Mouse (Mus musculus): ENCODE data around the gene Rcan2.

DNA sequence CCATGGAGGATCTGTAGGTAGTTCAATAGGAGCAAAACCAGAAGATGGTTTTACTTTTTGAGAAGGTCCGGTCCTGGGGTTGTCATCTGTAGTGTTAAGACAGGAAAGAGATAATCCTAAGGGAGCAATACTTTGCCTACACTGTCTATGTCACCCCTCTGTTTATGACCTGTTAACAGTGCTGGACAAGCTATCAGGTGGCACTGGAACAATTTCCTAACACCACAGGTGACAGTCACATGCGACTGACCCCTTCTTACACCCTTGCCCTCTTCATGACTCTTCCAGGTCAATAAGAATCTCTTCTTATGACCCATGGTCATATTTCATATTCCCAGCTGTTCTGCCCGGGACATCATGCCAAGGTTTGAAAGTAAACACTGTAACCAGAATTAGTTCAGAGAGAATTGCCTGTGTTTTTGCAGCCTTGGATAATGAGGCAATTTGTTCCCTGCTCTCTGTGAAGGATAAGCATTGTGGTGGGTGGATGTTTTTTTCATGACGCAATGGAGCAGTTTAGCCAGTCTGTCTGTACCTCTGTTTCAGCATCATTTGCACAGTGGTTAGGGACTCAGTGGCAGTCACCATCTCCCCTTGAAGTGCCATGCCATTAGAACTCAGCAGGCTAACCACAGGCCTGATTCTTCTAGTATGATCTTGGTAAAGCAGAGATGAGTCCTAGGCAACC lies 98.4 kb downstream of the Rcan2 start:
- TF ChIP-seq CTCF (IDR thresholded peaks at IDR 0.05; ENCODE audit: extremely low read depth, insufficient read length, insufficient replicate concordance, low read depth, low read length) (no peak), POLR2A (IDR thresholded peaks at IDR 0.05; ENCODE audit: low read depth, low read length) (no peak)
